ENCODE assay signal across 10 mouse cellular contexts in the genomic region with DNA sequence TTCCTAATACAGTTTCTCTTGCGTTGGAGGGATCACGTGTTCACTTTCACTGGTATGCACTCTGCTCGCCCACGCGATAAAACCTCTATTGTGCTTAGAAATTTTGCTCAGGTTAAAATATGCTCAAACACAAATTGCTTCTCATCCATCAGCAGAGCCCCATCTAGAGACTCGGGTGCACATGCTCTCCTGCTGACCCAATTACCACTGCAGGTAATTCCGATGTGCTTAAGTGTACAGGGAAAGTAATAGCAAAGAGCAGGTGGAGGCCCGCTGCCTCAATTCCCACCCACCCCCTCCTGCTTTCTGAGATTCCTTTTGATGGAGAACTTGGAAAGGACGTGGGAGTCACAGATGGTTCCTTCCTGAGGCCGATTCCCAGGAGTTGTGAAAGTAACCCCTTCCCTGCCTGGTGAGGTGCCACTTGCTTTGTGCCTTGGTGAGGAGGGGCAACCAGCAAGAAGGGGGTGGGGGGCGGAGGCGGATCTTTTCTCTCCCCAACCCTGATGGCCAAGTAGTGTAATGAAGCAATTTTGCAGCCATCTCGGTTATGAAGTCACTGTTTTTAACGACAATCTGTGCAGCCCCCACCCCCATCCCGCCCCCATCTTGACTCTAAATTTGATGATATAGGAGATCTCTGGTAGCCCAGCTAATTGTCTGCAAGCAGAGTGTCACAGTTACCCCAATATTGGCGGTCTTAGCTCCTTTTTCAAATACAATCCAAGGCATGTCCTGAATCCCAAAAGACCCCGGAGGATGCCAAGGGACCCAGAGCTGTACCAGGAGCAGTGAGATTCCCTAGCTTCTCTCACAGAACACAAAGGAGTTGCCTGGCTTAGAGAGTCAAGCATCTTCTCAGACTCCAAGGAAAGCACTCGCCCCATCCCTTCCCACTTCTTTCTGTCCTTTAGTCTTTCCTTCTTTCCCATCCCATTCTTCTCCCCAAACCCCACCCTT. TPM values are rescaled to one million over a fixed set of nuclear protein-coding genes. Genes with fewer than 3 reads are reported as not detected.
DNase-seq lines count a peak whose midpoint lies in the region; ATAC-seq and TF ChIP-seq lines count a peak whose summit lies in the region.
"Had no signal": no experiment of that assay in that cellular context is flagged by ENCODE, and none has a peak within 500 bp of the region (broad histone marks: within the 10 kb centered on the region; RNA-seq: fewer than 3 reads in every experiment).

No protein-coding gene starts in this region.

- TF ChIP-seq CTCF in heart, postnatal 0 days (IDR thresholded peaks at IDR 0.05; ENCODE audit: low read depth), result no peak
- TF ChIP-seq CTCF in midbrain, postnatal 0 days (IDR thresholded peaks at IDR 0.05), result 0 out of 2 replicates have a peak, but pooled peaks have one; percentile 10

- H3K4me1 ChIP-seq in heart, postnatal 0 days (ENCODE audit: control insufficient read depth, insufficient read depth), result peaks cover 8% of the 10 kb centered on the region; the same call in 1 of the 2 replicates
- H3K4me1 ChIP-seq in forebrain, embryonic 13.5 days, result peaks cover 21% of the 10 kb centered on the region
- H3K4me1 ChIP-seq in midbrain, postnatal 0 days (ENCODE audit: insufficient read depth, low read length), result no peaks in the 10 kb centered on the region

- peak overlapping the region; percentile 15; the same call in 1 of the 2 replicates for H3K4me3 ChIP-seq in heart, postnatal 0 days (ENCODE audit: low read depth, low read length)
- H3K4me3 ChIP-seq in forebrain, embryonic 13.5 days, result peak overlapping the region; percentile 79
- H3K4me3 ChIP-seq in midbrain, postnatal 0 days (ENCODE audit: low read depth, low read length), result peak overlapping the region; percentile 86

- ATAC-seq in heart, postnatal 0 days (ENCODE audit: insufficient read depth, low read depth), result no peak
- peak; percentile 64 for ATAC-seq in forebrain, embryonic 13.5 days
- peak; percentile 56 for ATAC-seq in midbrain, postnatal 0 days (ENCODE audit: low FRiP score)

- no peak overlapping the region for H3K27ac ChIP-seq in heart, postnatal 0 days (ENCODE audit: low read depth)
- H3K27ac ChIP-seq in forebrain, embryonic 13.5 days, result peak overlapping the region; percentile 92
- H3K27ac ChIP-seq in midbrain, postnatal 0 days (ENCODE audit: low read depth, low read length), result peak overlapping the region; percentile 96

- 5% methylated on average over 18 of the region's 18 CpGs for WGBS in heart, postnatal 0 days
- 2% methylated on average over 18 of the region's 18 CpGs for WGBS in forebrain, embryonic 13.5 days
- WGBS in midbrain, postnatal 0 days, result 2% methylated on average over 18 of the region's 18 CpGs

- intact Hi-C loops in gastrocnemius, postnatal 14 days (cut with DNase I; ENCODE audit: low total_unique reads), result no loop called here

- H3K27me3 ChIP-seq in heart, postnatal 0 days (ENCODE audit: control insufficient read depth, insufficient read depth, low read length), result peaks cover 41% of the 10 kb centered on the region
- H3K27me3 ChIP-seq in forebrain, embryonic 13.5 days, result no peaks in the 10 kb centered on the region
- no peaks in the 10 kb centered on the region for H3K27me3 ChIP-seq in midbrain, postnatal 0 days (ENCODE audit: insufficient read depth, low read length)

- no peaks in the 10 kb centered on the region for H3K36me3 ChIP-seq in heart, postnatal 0 days (replicated peaks; ENCODE audit: control insufficient read depth, insufficient read depth, low read length)
- H3K36me3 ChIP-seq in forebrain, embryonic 13.5 days (ENCODE audit: poor library complexity, severe bottlenecking), result no peaks in the 10 kb centered on the region
- no peaks in the 10 kb centered on the region for H3K36me3 ChIP-seq in midbrain, postnatal 0 days (ENCODE audit: insufficient read depth, low read length)
- H3K36me3 ChIP-seq: G1E had no signal

- no peak overlapping the region for H3K9ac ChIP-seq in heart, postnatal 0 days (replicated peaks; ENCODE audit: low read depth, low read length)
- H3K9ac ChIP-seq in forebrain, embryonic 13.5 days, result peak overlapping the region; percentile 92
- H3K9ac ChIP-seq in midbrain, postnatal 0 days (replicated peaks; ENCODE audit: low read length, poor library complexity, severe bottlenecking), result peak overlapping the region; percentile 96

- H3K9me3 ChIP-seq in heart, postnatal 0 days (replicated peaks; ENCODE audit: control insufficient read depth, low read length), result no peaks in the 10 kb centered on the region
- no peaks in the 10 kb centered on the region for H3K9me3 ChIP-seq in forebrain, embryonic 13.5 days (replicated peaks)
- H3K9me3 ChIP-seq in midbrain, postnatal 0 days (ENCODE audit: low read length), result no peaks in the 10 kb centered on the region

- DNase-seq in heart, postnatal 0 days (ENCODE audit: low spot score), result peak; percentile 15
- no peak for DNase-seq in heart, adult 18-20 months
- peak; percentile 63 for DNase-seq in layer of hippocampus, adult 9-10 months (ENCODE audit: low spot score)
- DNase-seq in midbrain, postnatal 0 days (ENCODE audit: low spot score), result peak; percentile 78
- DNase-seq in gastrocnemius, postnatal 14 days, result no peak
- no peak for DNase-seq in cerebellum, adult 8-10 months
- DNase-seq in ovary, postnatal 36 days (ENCODE audit: low spot score), result no peak

- no peak for TF ChIP-seq EP300 in heart, postnatal 0 days (IDR thresholded peaks at IDR 0.05; ENCODE audit: low read depth)

- H3K4me2 ChIP-seq in heart, postnatal 0 days (ENCODE audit: low read depth, low read length), result peak overlapping the region; percentile 40
- H3K4me2 ChIP-seq in forebrain, embryonic 13.5 days, result peak overlapping the region; percentile 83
- H3K4me2 ChIP-seq in midbrain, postnatal 0 days (ENCODE audit: low read depth, low read length, poor library complexity, severe bottlenecking), result peak overlapping the region; percentile 67

RNA-seq across cellular contexts. Expression of gene Lrrc7, which starts 2.0 kb away (rescaled TPM):
- total RNA-seq in heart, postnatal 0 days (2014; rRNA removed; ENCODE audit: low replicate concordance), result 0.04 TPM in 1 of 2 replicates, not detected in the other
- polyA plus RNA-seq in heart, postnatal 0 days (2015; fragmentation: Nextera tagmentation; extraction: Ambion mirVana), result 0.03 TPM in 2 replicates
- not detected for total RNA-seq in heart, adult 18-20 months (2021)
- 9.6 TPM in 2 replicates for polyA plus RNA-seq in forebrain, embryonic 13.5 days (2015; fragmentation: Nextera tagmentation; extraction: Ambion mirVana)
- total RNA-seq in midbrain, postnatal 0 days (2014; rRNA removed), result 29.8 and 39.5 TPM in 2 replicates
- 4.9 and 7.3 TPM in 2 replicates for polyA plus RNA-seq in midbrain, postnatal 0 days (2015; fragmentation: Nextera tagmentation; extraction: Ambion mirVana)
- under 1 TPM; 0.02 to 0.04 TPM for total RNA-seq in gastrocnemius, postnatal 14 days (2021)
- polyA plus RNA-seq: G1E; large intestine, adult 2 months had no signal

Comparison
In these comparisons a context has a peak if more than half of its experiments do, and no peak if none do; other contexts are left out.
1. DNase-seq: peak in heart, postnatal 0 days (single experiment), layer of hippocampus, adult 9-10 months (single experiment) and midbrain, postnatal 0 days (single experiment); none in heart, adult 18-20 months (0 of 2), gastrocnemius, postnatal 14 days (single experiment), cerebellum, adult 8-10 months (single experiment) and ovary, postnatal 36 days (single experiment).
2. H3K4me3 ChIP-seq: peak in every context shown above with its lines; median percentile 86 in midbrain, postnatal 0 days; 79 in forebrain, embryonic 13.5 days; 15 in heart, postnatal 0 days.
3. RNA of gene Lrrc7, which starts 2.0 kb away (total RNA-seq): 29.8 to 39.5 TPM in midbrain, postnatal 0 days; 0.02 to 0.04 TPM in gastrocnemius, postnatal 14 days, 0.04 TPM in heart, postnatal 0 days and not detected in heart, adult 18-20 months; every median in the first group is over 10 times any median in the second.
4. Peak in every context shown above with its lines, with median percentiles within 50 percentile points of each other: H3K4me2 ChIP-seq.